Mouse (Mus musculus): ENCODE measurements around the gene Steap3. TPM values are rescaled to one million over a fixed set of nuclear protein-coding genes. Genes with fewer than 3 reads are reported as not detected.

Gene Steap3
- total and polyA plus RNA-seq, 2 experiments from 2014 or later: 4.8 to 7.8 TPM

DNA sequence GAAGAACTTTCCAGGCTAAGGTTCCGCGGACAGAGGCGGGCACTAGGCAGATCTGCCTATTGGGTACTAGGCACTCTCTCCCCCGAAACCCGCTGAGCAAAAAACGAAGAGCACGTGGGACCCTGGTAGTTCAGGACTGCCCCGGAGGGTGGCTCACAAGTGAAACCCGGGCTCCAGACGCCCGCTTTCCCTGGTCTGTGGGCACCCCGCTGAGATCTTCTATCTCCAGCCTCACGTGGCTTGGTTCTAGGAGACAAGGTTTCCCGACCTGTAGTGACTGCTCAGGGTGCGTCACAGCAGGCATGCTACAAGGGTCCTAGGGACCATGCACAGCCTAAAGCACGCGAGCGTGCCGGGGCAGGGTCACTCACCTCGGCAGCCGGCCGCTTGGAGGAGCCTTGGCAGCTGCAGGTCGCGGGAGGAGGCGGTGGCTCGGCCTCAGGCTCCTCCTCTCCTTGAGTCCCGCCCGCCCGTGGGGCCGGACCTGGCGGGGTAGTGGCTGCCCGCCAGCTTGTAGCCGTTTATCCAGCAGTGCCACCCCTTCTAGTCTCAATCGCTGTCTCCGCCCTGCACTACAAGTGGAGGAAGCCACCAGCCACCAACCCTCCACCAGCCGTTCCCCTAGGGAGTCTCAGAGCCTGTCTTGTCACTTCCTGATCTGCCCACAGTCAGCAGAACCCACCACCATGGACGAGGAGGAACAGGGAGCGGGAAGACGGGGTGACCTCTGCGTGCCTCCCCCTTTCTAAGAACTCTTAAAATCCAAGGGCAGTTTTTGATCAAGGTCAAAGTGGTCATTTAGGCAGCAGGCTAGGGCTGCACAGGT, 7.4 kb downstream of the Steap3 start:
- Histone ChIP-seq H3K27ac (no peak overlapping the region), H3K27me3 (ENCODE audit: insufficient read depth, low read length) (no peaks in the 10 kb centered on the region), H3K9me3 (ENCODE audit: low read length) (no peaks in the 10 kb centered on the region), H3K36me3 (ENCODE audit: insufficient read depth, low read length) (no peaks in the 10 kb centered on the region), H3K4me2 (ENCODE audit: low read depth, low read length) (peak overlapping the region; percentile 99), H3K4me1 (ENCODE audit: insufficient read depth, low read length) (peaks cover 6% of the 10 kb centered on the region; the same call in 1 of the 2 replicates), H3K9ac (replicated peaks; ENCODE audit: low read length) (peak overlapping the region; percentile 34), H3K4me3 (ENCODE audit: low read length) (peak overlapping the region; percentile 48)
- peak; percentile 6; the same call in 1 of the 2 replicates for TF ChIP-seq CTCF (IDR thresholded peaks at IDR 0.05; ENCODE audit: low read depth)
- ATAC-seq: peak; percentile 85
- DNase-seq (ENCODE audit: low spot score): peak; percentile 80
- 2% methylated on average over 40 of the region's 40 CpGs for WGBS

DNA sequence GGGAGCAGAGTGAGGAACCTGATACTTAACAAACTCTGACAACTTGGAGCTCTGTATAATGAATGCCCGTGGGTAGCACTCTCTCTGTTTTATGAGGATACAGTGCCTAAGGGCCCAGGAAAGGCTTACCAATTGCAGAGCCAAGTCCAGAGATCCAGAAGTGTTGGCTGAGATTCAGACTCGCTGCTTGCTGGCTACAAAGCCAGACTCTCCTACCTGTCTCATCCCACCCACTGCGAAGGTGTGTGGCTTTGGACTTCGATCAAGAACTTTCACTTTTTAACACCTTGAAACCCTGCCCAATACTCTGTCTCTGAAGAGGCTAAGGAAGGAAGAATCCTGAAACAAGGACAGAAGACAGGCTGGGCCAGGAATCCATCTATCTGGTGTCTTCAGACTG, 9.3 kb downstream of the Steap3 start:
- Histone ChIP-seq H3K4me1 (ENCODE audit: insufficient read depth, low read length) (peaks cover 6% of the 10 kb centered on the region; the same call in 1 of the 2 replicates), H3K27me3 (ENCODE audit: insufficient read depth, low read length) (no peaks in the 10 kb centered on the region), H3K4me3 (ENCODE audit: low read length) (no peak overlapping the region), H3K27ac (no peak overlapping the region), H3K36me3 (ENCODE audit: insufficient read depth, low read length) (no peaks in the 10 kb centered on the region), H3K9me3 (ENCODE audit: low read length) (no peaks in the 10 kb centered on the region), H3K4me2 (ENCODE audit: low read depth, low read length) (no peak overlapping the region), H3K9ac (replicated peaks; ENCODE audit: low read length) (no peak overlapping the region)
- 81% methylated on average over 4 of the region's 4 CpGs for WGBS
- DNase-seq (ENCODE audit: low spot score) (no peak), ATAC-seq (no peak)
- no peak for TF ChIP-seq CTCF (IDR thresholded peaks at IDR 0.05; ENCODE audit: low read depth)

DNA sequence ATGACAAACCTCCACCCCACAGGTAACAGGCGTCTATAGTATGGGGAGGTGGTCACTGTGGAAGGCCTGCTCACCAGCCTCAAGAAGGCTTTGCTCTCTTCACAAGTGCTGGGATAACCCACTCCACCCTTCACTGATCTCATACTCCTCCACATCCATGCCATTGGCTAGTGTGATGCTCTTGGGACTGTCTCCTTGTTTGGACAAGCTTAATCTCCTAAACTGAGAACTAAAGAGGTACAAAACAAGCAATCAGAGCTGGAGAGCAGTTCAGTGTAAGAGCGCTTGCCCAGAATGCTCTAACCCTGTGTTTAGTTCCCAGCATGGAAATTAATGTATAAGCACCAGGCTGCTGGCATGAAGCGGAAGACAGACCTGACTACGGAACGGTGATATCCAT, 11.3 kb downstream of the Steap3 start:
- TF ChIP-seq CTCF (IDR thresholded peaks at IDR 0.05; ENCODE audit: low read depth): no peak
- DNase-seq (ENCODE audit: low spot score) (no peak), ATAC-seq (no peak)
- Histone ChIP-seq H3K36me3 (ENCODE audit: insufficient read depth, low read length) (no peaks in the 10 kb centered on the region), H3K4me2 (ENCODE audit: low read depth, low read length) (no peak overlapping the region), H3K4me3 (ENCODE audit: low read length) (no peak overlapping the region), H3K9ac (replicated peaks; ENCODE audit: low read length) (no peak overlapping the region), H3K27me3 (ENCODE audit: insufficient read depth, low read length) (no peaks in the 10 kb centered on the region), H3K4me1 (ENCODE audit: insufficient read depth, low read length) (peaks cover 6% of the 10 kb centered on the region; the same call in 1 of the 2 replicates), H3K27ac (no peak overlapping the region), H3K9me3 (ENCODE audit: low read length) (no peaks in the 10 kb centered on the region)
- 91% methylated on average over 5 of the region's 5 CpGs for WGBS

DNA sequence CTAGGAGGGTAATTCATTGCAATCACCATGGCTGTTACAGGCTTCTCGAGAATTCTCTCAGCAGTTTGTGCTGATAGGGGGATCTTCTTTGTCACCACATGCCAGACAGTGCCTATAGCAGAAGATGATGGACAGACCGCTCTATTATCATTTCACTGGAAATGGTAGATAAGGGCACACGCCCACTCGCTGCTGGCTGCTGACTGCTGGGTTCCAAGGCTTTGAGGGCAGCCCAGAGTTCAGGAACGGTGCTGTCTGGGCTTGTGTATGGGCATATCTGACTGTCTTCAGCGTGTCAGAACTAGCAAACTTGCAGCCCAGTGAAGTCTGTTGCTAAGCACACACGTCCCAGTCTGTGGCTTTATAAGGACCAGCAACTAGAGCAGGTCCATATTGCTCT, 13.3 kb downstream of the Steap3 start:
- Histone ChIP-seq H3K27ac (no peak overlapping the region), H3K36me3 (ENCODE audit: insufficient read depth, low read length) (no peaks in the 10 kb centered on the region), H3K4me3 (ENCODE audit: low read length) (no peak overlapping the region), H3K4me2 (ENCODE audit: low read depth, low read length) (no peak overlapping the region), H3K4me1 (ENCODE audit: insufficient read depth, low read length) (0 out of 2 replicates have a peak, but pooled peaks cover under 1% of the 10 kb centered on the region), H3K27me3 (ENCODE audit: insufficient read depth, low read length) (no peaks in the 10 kb centered on the region), H3K9ac (replicated peaks; ENCODE audit: low read length) (no peak overlapping the region), H3K9me3 (ENCODE audit: low read length) (no peaks in the 10 kb centered on the region)
- no peak for DNase-seq (ENCODE audit: low spot score)
- TF ChIP-seq CTCF (IDR thresholded peaks at IDR 0.05; ENCODE audit: low read depth): no peak
- 75% methylated on average over 7 of the region's 7 CpGs for WGBS
- no peak for ATAC-seq

DNA sequence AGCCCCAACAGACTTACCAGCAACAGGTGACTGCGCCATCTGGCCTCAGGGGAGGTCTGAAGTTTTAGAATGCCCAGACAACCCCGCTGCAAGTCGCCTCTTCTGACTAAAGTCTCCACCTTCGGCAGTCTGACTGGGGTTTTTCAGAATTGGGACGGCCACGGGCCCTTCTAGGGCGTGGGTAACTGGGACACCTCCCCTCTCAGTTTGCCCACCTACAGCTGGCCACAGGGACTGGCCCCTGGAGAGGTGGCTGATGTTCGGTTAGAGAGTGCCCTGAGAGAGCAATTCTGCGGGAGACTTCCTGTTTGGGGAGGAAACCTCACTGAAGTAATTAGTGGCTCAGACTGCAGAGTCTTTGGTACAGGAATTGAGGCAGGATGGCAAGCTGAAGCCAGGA, 13.8 kb downstream of the Steap3 start:
- ATAC-seq (no peak), DNase-seq (ENCODE audit: low spot score) (no peak)
- WGBS: 71% methylated on average over 9 of the region's 9 CpGs
- Histone ChIP-seq H3K4me3 (ENCODE audit: low read length) (no peak overlapping the region), H3K9me3 (ENCODE audit: low read length) (no peaks in the 10 kb centered on the region), H3K27me3 (ENCODE audit: insufficient read depth, low read length) (no peaks in the 10 kb centered on the region), H3K4me2 (ENCODE audit: low read depth, low read length) (no peak overlapping the region), H3K27ac (no peak overlapping the region), H3K9ac (replicated peaks; ENCODE audit: low read length) (no peak overlapping the region), H3K36me3 (ENCODE audit: insufficient read depth, low read length) (no peaks in the 10 kb centered on the region), H3K4me1 (ENCODE audit: insufficient read depth, low read length) (no peaks in the 10 kb centered on the region)
- no peak for TF ChIP-seq CTCF (IDR thresholded peaks at IDR 0.05; ENCODE audit: low read depth)

DNA sequence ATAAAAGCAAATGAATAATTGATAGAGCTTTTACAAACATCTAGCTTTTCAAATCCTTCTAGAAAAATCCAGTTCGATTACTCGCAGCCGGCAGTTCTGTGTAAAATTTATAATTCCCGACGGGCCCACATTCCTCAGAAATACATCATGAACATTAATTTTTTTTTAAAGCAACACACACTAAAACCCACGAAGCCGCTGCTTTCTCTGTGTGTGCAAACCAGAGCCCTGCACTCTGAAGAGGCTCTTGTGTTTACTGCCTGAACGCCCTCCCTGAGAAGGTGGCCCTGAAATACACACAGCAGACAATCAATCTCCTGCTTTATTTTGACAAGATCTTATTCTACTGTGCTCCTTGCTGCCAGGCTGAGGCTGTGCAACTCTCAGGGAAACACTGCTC, 14.3 kb downstream of the Steap3 start:
- ATAC-seq: no peak

DNA sequence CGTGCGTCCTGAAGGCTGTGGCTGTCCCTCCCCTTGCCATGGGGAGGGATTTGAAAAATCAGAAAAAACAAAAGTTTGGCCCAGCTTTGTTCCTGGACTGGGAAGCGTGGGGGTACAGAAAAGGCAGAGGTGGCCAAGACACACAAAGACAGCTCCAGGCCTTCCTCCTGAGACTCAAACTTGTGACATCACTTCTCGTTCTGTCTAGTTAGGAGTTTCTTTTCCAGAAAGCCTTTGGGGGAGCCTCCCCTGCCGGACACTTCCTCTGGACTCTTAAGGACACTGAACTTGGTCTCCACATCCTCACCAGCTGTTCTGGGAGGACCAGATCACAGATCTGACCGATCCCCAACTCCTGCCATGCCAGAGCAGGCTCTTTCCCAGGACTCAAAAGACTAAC, 18.8 kb downstream of the Steap3 start:
- no peak for TF ChIP-seq CTCF (IDR thresholded peaks at IDR 0.05; ENCODE audit: low read depth)
- H3K9me3 ChIP-seq (ENCODE audit: low read length): no peaks in the 10 kb centered on the region
- DNase-seq (ENCODE audit: low spot score) (no peak), ATAC-seq (no peak)
- no peak overlapping the region for H3K9ac ChIP-seq (replicated peaks; ENCODE audit: low read length)
- H3K4me3 ChIP-seq (ENCODE audit: low read length): no peak overlapping the region
- no peaks in the 10 kb centered on the region for H3K27me3 ChIP-seq (ENCODE audit: insufficient read depth, low read length)
- WGBS: 81% methylated on average over 6 of the region's 6 CpGs
- H3K27ac ChIP-seq: no peak overlapping the region
- H3K4me1 ChIP-seq (ENCODE audit: insufficient read depth, low read length): no peaks in the 10 kb centered on the region
- H3K4me2 ChIP-seq (ENCODE audit: low read depth, low read length): no peak overlapping the region
- no peaks in the 10 kb centered on the region for H3K36me3 ChIP-seq (ENCODE audit: insufficient read depth, low read length)

More for the DNA sequence above, 14.3 kb downstream of the Steap3 start:
- no peaks in the 10 kb centered on the region for H3K4me1 ChIP-seq (ENCODE audit: insufficient read depth, low read length)
- H3K27me3 ChIP-seq (ENCODE audit: insufficient read depth, low read length): no peaks in the 10 kb centered on the region
- H3K4me3 ChIP-seq (ENCODE audit: low read length): no peak overlapping the region
- no peak overlapping the region for H3K27ac ChIP-seq
- no peaks in the 10 kb centered on the region for H3K9me3 ChIP-seq (ENCODE audit: low read length)
- 74% methylated on average over 8 of the region's 8 CpGs for WGBS
- no peak for DNase-seq (ENCODE audit: low spot score)
- TF ChIP-seq CTCF (IDR thresholded peaks at IDR 0.05; ENCODE audit: low read depth): no peak
- no peaks in the 10 kb centered on the region for H3K36me3 ChIP-seq (ENCODE audit: insufficient read depth, low read length)
- H3K9ac ChIP-seq (replicated peaks; ENCODE audit: low read length): no peak overlapping the region
- no peak overlapping the region for H3K4me2 ChIP-seq (ENCODE audit: low read depth, low read length)
